Mouse (Mus musculus) ES-Bruce4 (cell line): ENCODE data around the gene Nudt8. TPM values are rescaled to one million over a fixed set of nuclear protein-coding genes. Genes with fewer than 3 reads are reported as not detected.

Experiments
- H3K27ac ChIP-seq: 2 replicates; pipeline ENCODE4 v1.5.1; 2012; ENCODE audit warnings: low read length, inconsistent platforms; ENCODE audit not compliant: insufficient read depth
- H3K27me3 ChIP-seq: 2 replicates; pipeline ENCODE4 v1.6.1; 2012; ENCODE audit warnings: mild to moderate bottlenecking, low read length, inconsistent platforms; ENCODE audit not compliant: control insufficient read depth, poor library complexity, insufficient read depth, severe bottlenecking
- H3K36me3 ChIP-seq: 2 replicates; pipeline ENCODE4 v1.6.1; 2012; ENCODE audit warnings: inconsistent platforms, mild to moderate bottlenecking, low read length, moderate library complexity; ENCODE audit not compliant: control insufficient read depth, poor library complexity, insufficient read depth, severe bottlenecking
- H3K4me1 ChIP-seq: one replicate; pipeline ENCODE4 v1.8.1; 2011; ENCODE audit warnings: low read length; ENCODE audit not compliant: control insufficient read depth, insufficient read depth
- H3K4me3 ChIP-seq: 2 replicates; pipeline ENCODE4 v1.5.1; 2011; ENCODE audit warnings: low read depth, mild to moderate bottlenecking, low read length
- H3K9ac ChIP-seq: 2 replicates; pipeline ENCODE4 v1.6.1; 2012; ENCODE audit warnings: low read depth, mild to moderate bottlenecking, inconsistent platforms; ENCODE audit not compliant: poor library complexity, severe bottlenecking
- H3K9me3 ChIP-seq: replicated peaks from 2 replicates; pipeline ENCODE4 v1.6.1; 2012; ENCODE audit warnings: mild to moderate bottlenecking, low read length, inconsistent platforms; ENCODE audit not compliant: control insufficient read depth, poor library complexity, insufficient read depth, severe bottlenecking
- CTCF ChIP-seq: IDR thresholded peaks from one replicate; pipeline ENCODE4 v1.8.1; 2011; ENCODE audit warnings: low read depth, low read length
- EP300 ChIP-seq: IDR thresholded peaks from 2 replicates; pipeline ENCODE4 v1.6.1; 2011; ENCODE audit warnings: low read depth, low read length; ENCODE audit not compliant: insufficient read depth
- POLR2A ChIP-seq: IDR thresholded peaks from one replicate; pipeline ENCODE4 v1.8.1; 2011; ENCODE audit warnings: low read length; ENCODE audit not compliant: insufficient read depth
- polyA plus RNA-seq: library from polyadenylated mRNA; stranded (reverse); fragments of >200 nt; gene quantifications from 2 replicates; pipeline ENCODE4 v1.2.4, GENCODE M21; 2011; ENCODE audit warnings: low read depth; ENCODE audit not compliant: missing spikeins, insufficient read depth, insufficient read length

Gene Nudt8
- polyA plus RNA-seq, 1 experiment = 17.3 TPM

GRCm38 (mm10) chr19:4018743-4019583 is 18.6 kb downstream of the Nudt8 start:
- no peaks in the 10 kb centered on the region for H3K4me1 ChIP-seq
- H3K36me3 ChIP-seq = no peaks in the 10 kb centered on the region
- no peak overlapping the region for H3K4me3 ChIP-seq
- H3K9ac ChIP-seq = no peak overlapping the region
- no peak for TF ChIP-seq EP300
- TF ChIP-seq CTCF = peak; percentile 73
- H3K9me3 ChIP-seq = no peaks in the 10 kb centered on the region
- no peaks in the 10 kb centered on the region for H3K27me3 ChIP-seq
- no peak overlapping the region for H3K27ac ChIP-seq

GRCm38 (mm10) chr19:4023185-4023584 is 22.8 kb downstream of the Nudt8 start:
- TF ChIP-seq EP300 (no peak), CTCF (no peak), POLR2A (no peak)
- Histone ChIP-seq H3K27me3 (no peaks in the 10 kb centered on the region), H3K9me3 (peaks cover 4% of the 10 kb centered on the region; the same call in 1 of the 2 replicates), H3K4me3 (no peak overlapping the region), H3K9ac (no peak overlapping the region), H3K27ac (no peak overlapping the region), H3K4me1 (no peaks in the 10 kb centered on the region), H3K36me3 (no peaks in the 10 kb centered on the region)

GRCm38 (mm10) chr19:4027576-4027975 is 27.2 kb downstream of the Nudt8 start:
- Histone ChIP-seq H3K36me3 (no peaks in the 10 kb centered on the region), H3K9ac (no peak overlapping the region), H3K4me1 (no peaks in the 10 kb centered on the region), H3K27ac (no peak overlapping the region), H3K4me3 (no peak overlapping the region), H3K27me3 (no peaks in the 10 kb centered on the region), H3K9me3 (peaks cover 4% of the 10 kb centered on the region; the same call in 1 of the 2 replicates)
- no peak for TF ChIP-seq EP300
- TF ChIP-seq POLR2A = no peak
- no peak for TF ChIP-seq CTCF

GRCm38 (mm10) chr19:4032668-4033067 is 32.3 kb downstream of the Nudt8 start:
- Histone ChIP-seq H3K4me1 (no peaks in the 10 kb centered on the region), H3K9ac (no peak overlapping the region), H3K9me3 (no peaks in the 10 kb centered on the region), H3K4me3 (no peak overlapping the region), H3K36me3 (no peaks in the 10 kb centered on the region), H3K27me3 (no peaks in the 10 kb centered on the region), H3K27ac (no peak overlapping the region)
- TF ChIP-seq CTCF = no peak
- TF ChIP-seq POLR2A = no peak
- no peak for TF ChIP-seq EP300

GRCm38 (mm10) chr19:4033298-4033697 is 32.9 kb downstream of the Nudt8 start:
- Histone ChIP-seq H3K4me3 (no peak overlapping the region), H3K36me3 (no peaks in the 10 kb centered on the region), H3K9ac (no peak overlapping the region), H3K4me1 (no peaks in the 10 kb centered on the region), H3K9me3 (no peaks in the 10 kb centered on the region), H3K27me3 (no peaks in the 10 kb centered on the region), H3K27ac (no peak overlapping the region)
- TF ChIP-seq POLR2A = no peak
- TF ChIP-seq CTCF = no peak
- no peak for TF ChIP-seq EP300

GRCm38 (mm10) chr19:4033742-4034141 is 33.4 kb downstream of the Nudt8 start:
- Histone ChIP-seq H3K9me3 (no peaks in the 10 kb centered on the region), H3K36me3 (no peaks in the 10 kb centered on the region), H3K4me3 (no peak overlapping the region), H3K4me1 (no peaks in the 10 kb centered on the region), H3K27ac (no peak overlapping the region), H3K27me3 (no peaks in the 10 kb centered on the region), H3K9ac (no peak overlapping the region)
- TF ChIP-seq POLR2A (no peak), CTCF (no peak), EP300 (no peak)
